Mouse (Mus musculus): ENCODE data around the gene Vcam1. TPM values are rescaled to one million over a fixed set of nuclear protein-coding genes. Genes with fewer than 3 reads are reported as not detected.

Vcam1 gene
- polyA plus RNA-seq, 1 experiment from 2014 or later: 32.6 TPM

GRCm38 (mm10) chr3:116141226-116141625 is 11.7 kb upstream of the Vcam1 start:
- ATAC-seq (replicated peaks): no peak
- H3K9me3 ChIP-seq: no peaks in the 10 kb centered on the region
- no peaks in the 10 kb centered on the region for H3K27me3 ChIP-seq (replicated peaks)
- 93% methylated on average over 3 of the region's 3 CpGs for WGBS
- H3K9ac ChIP-seq: no peak overlapping the region
- no peaks in the 10 kb centered on the region for H3K4me1 ChIP-seq
- H3K4me2 ChIP-seq: no peak overlapping the region
- H3K27ac ChIP-seq: no peak overlapping the region
- H3K4me3 ChIP-seq: no peak overlapping the region
- no peaks in the 10 kb centered on the region for H3K36me3 ChIP-seq (replicated peaks)

GRCm38 (mm10) chr3:116139000-116139399 is 9.5 kb upstream of the Vcam1 start:
- H3K27ac ChIP-seq: no peak overlapping the region
- H3K4me2 ChIP-seq: no peak overlapping the region
- H3K4me1 ChIP-seq: no peaks in the 10 kb centered on the region
- H3K4me3 ChIP-seq: no peak overlapping the region
- no peaks in the 10 kb centered on the region for H3K9me3 ChIP-seq
- H3K36me3 ChIP-seq (replicated peaks): no peaks in the 10 kb centered on the region
- no peaks in the 10 kb centered on the region for H3K27me3 ChIP-seq (replicated peaks)
- no peak overlapping the region for H3K9ac ChIP-seq
- 61% methylated on average over 5 of the region's 5 CpGs for WGBS
- ATAC-seq (replicated peaks): no peak

- H3K36me3 ChIP-seq (replicated peaks): no peaks in the 10 kb centered on the region
- WGBS: 90% methylated on average over 5 of the region's 5 CpGs
- no peak for ATAC-seq (replicated peaks)
- no peak overlapping the region for H3K4me2 ChIP-seq
- no peak overlapping the region for H3K9ac ChIP-seq
- no peaks in the 10 kb centered on the region for H3K4me1 ChIP-seq
- H3K27ac ChIP-seq: no peak overlapping the region
- H3K4me3 ChIP-seq: no peak overlapping the region
- H3K9me3 ChIP-seq: no peaks in the 10 kb centered on the region
- no peaks in the 10 kb centered on the region for H3K27me3 ChIP-seq (replicated peaks)
Measured at GRCm38 (mm10) chr3:116138081-116138480, 8.6 kb upstream of the Vcam1 start.

GRCm38 (mm10) chr3:116133363-116133762 is 3.9 kb upstream of the Vcam1 start:
- Histone ChIP-seq H3K9me3 (no peaks in the 10 kb centered on the region), H3K36me3 (replicated peaks) (no peaks in the 10 kb centered on the region), H3K27ac (no peak overlapping the region), H3K27me3 (replicated peaks) (no peaks in the 10 kb centered on the region), H3K4me2 (no peak overlapping the region), H3K9ac (no peak overlapping the region), H3K4me3 (no peak overlapping the region), H3K4me1 (peaks cover 10% of the 10 kb centered on the region)
- WGBS: 85% methylated on average over 5 of the region's 5 CpGs
- ATAC-seq (replicated peaks): no peak

GRCm38 (mm10) chr3:116130711-116131110 is 1.2 kb upstream of the Vcam1 start:
- Histone ChIP-seq H3K4me3 (no peak overlapping the region), H3K27me3 (replicated peaks) (no peaks in the 10 kb centered on the region), H3K36me3 (replicated peaks) (no peaks in the 10 kb centered on the region), H3K9ac (no peak overlapping the region), H3K27ac (no peak overlapping the region), H3K4me2 (no peak overlapping the region), H3K9me3 (no peaks in the 10 kb centered on the region), H3K4me1 (peaks cover 13% of the 10 kb centered on the region)
- ATAC-seq (replicated peaks): no peak
- 76% methylated on average over 3 of the region's 3 CpGs for whole genome bisulfite sequencing

- no peak overlapping the region for H3K4me2 ChIP-seq
Measured at GRCm38 (mm10) chr3:116129841-116130595, 530 bp upstream of the Vcam1 start.

GRCm38 (mm10) chr3:116128311-116129204 is 930 bp downstream of the Vcam1 start:
- peak overlapping the region; percentile 20; the same call in 1 of the 2 replicates for H3K27ac ChIP-seq
- H3K4me3 ChIP-seq: peak overlapping the region; percentile 23
- H3K27me3 ChIP-seq (replicated peaks): no peaks in the 10 kb centered on the region
- H3K9me3 ChIP-seq: no peaks in the 10 kb centered on the region
- ATAC-seq (replicated peaks): peak; percentile 53; the same call in 1 of the 2 replicates
- WGBS: 20% methylated on average over 18 of the region's 18 CpGs
- H3K4me1 ChIP-seq: peaks cover 13% of the 10 kb centered on the region
- H3K36me3 ChIP-seq (replicated peaks): no peaks in the 10 kb centered on the region
- H3K4me2 ChIP-seq: peak overlapping the region; percentile 38
- no peak overlapping the region for H3K9ac ChIP-seq

More at GRCm38 (mm10) chr3:116129841-116130595, 530 bp upstream of the Vcam1 start:
- WGBS: 33% methylated on average over 4 of the region's 4 CpGs
- H3K9me3 ChIP-seq: no peaks in the 10 kb centered on the region
- no peaks in the 10 kb centered on the region for H3K27me3 ChIP-seq (replicated peaks)
- no peak overlapping the region for H3K4me3 ChIP-seq
- H3K36me3 ChIP-seq (replicated peaks): no peaks in the 10 kb centered on the region
- no peak overlapping the region for H3K27ac ChIP-seq
- H3K4me1 ChIP-seq: peaks cover 13% of the 10 kb centered on the region
- no peak overlapping the region for H3K9ac ChIP-seq
- no peak for ATAC-seq (replicated peaks)

GRCm38 (mm10) chr3:116127836-116128235 is 1.7 kb downstream of the Vcam1 start:
- no peaks in the 10 kb centered on the region for H3K36me3 ChIP-seq (replicated peaks)
- peak overlapping the region; percentile 38 for H3K4me2 ChIP-seq
- H3K9ac ChIP-seq: no peak overlapping the region
- H3K27me3 ChIP-seq (replicated peaks): no peaks in the 10 kb centered on the region
- H3K4me3 ChIP-seq: peak overlapping the region; percentile 23; the same call in 1 of the 2 replicates
- H3K27ac ChIP-seq: no peak overlapping the region
- 34% methylated on average over 3 of the region's 3 CpGs for WGBS
- no peaks in the 10 kb centered on the region for H3K9me3 ChIP-seq
- peaks cover 13% of the 10 kb centered on the region for H3K4me1 ChIP-seq
- ATAC-seq (replicated peaks): no peak

- 0 out of 2 replicates have a peak overlapping the region, but pooled peaks have one; percentile 25 for H3K27ac ChIP-seq
- peak overlapping the region; percentile 29 for H3K4me2 ChIP-seq
- no peaks in the 10 kb centered on the region for H3K36me3 ChIP-seq (replicated peaks)
- no peaks in the 10 kb centered on the region for H3K9me3 ChIP-seq
- H3K4me3 ChIP-seq: peak overlapping the region; percentile 19
- no peaks in the 10 kb centered on the region for H3K27me3 ChIP-seq (replicated peaks)
- WGBS: 25% methylated on average over 2 of the region's 2 CpGs
- H3K4me1 ChIP-seq: peaks cover 13% of the 10 kb centered on the region
- ATAC-seq (replicated peaks): no peak
- H3K9ac ChIP-seq: no peak overlapping the region
Measured at GRCm38 (mm10) chr3:116127281-116127680, 2.2 kb downstream of the Vcam1 start.

- WGBS: 35% methylated on average over 7 of the region's 7 CpGs
- peak overlapping the region; percentile 29 for H3K4me2 ChIP-seq
- H3K9ac ChIP-seq: no peak overlapping the region
- peak overlapping the region; percentile 2; the same call in 1 of the 2 replicates for H3K4me3 ChIP-seq
- 0 out of 2 replicates have a peak overlapping the region, but pooled peaks have one; percentile 25 for H3K27ac ChIP-seq
- H3K4me1 ChIP-seq: peaks cover 13% of the 10 kb centered on the region
- H3K9me3 ChIP-seq: no peaks in the 10 kb centered on the region
- H3K36me3 ChIP-seq (replicated peaks): no peaks in the 10 kb centered on the region
- ATAC-seq (replicated peaks): peak; percentile 60; the same call in 1 of the 2 replicates
- H3K27me3 ChIP-seq (replicated peaks): no peaks in the 10 kb centered on the region
Measured at GRCm38 (mm10) chr3:116126508-116127190, 2.8 kb downstream of the Vcam1 start.

- Histone ChIP-seq H3K27me3 (replicated peaks) (no peaks in the 10 kb centered on the region), H3K9ac (no peak overlapping the region), H3K27ac (no peak overlapping the region), H3K36me3 (replicated peaks) (no peaks in the 10 kb centered on the region), H3K4me3 (no peak overlapping the region), H3K4me2 (peak overlapping the region; percentile 29), H3K4me1 (peaks cover 13% of the 10 kb centered on the region), H3K9me3 (no peaks in the 10 kb centered on the region)
- no peak for ATAC-seq (replicated peaks)
- 9% methylated on average over 4 of the region's 4 CpGs for WGBS
Measured at GRCm38 (mm10) chr3:116126070-116126469, 3.4 kb downstream of the Vcam1 start.

GRCm38 (mm10) chr3:116123827-116124226 is 5.7 kb downstream of the Vcam1 start:
- H3K4me2 ChIP-seq: no peak overlapping the region
- no peaks in the 10 kb centered on the region for H3K27me3 ChIP-seq (replicated peaks)
- H3K4me1 ChIP-seq: peaks cover 7% of the 10 kb centered on the region
- H3K4me3 ChIP-seq: no peak overlapping the region
- no peaks in the 10 kb centered on the region for H3K9me3 ChIP-seq
- no peak overlapping the region for H3K27ac ChIP-seq
- ATAC-seq (replicated peaks): no peak
- no peaks in the 10 kb centered on the region for H3K36me3 ChIP-seq (replicated peaks)
- H3K9ac ChIP-seq: no peak overlapping the region
- 94% methylated on average over 3 of the region's 3 CpGs for WGBS

Measured in midbrain, embryonic 15.5 days (tissue).